Mouse (Mus musculus) skeletal muscle tissue, adult 2 months (tissue): ENCODE data around the gene Notch1.
A peak's percentile ranks its signal among the peaks of the same experiment; 100 is the strongest.

Source experiments
- DNase-seq: peaks from one replicate; pipeline ENCODE4 v3.0.0-alpha.2; 2012; ENCODE audit warnings: low read depth, low spot score

Notch1 gene

GRCm38 (mm10) chr2:26500599-26501370 is 15.7 kb downstream of the Notch1 start:
- no peak for DNase-seq

- no peak for DNase-seq
Measured at GRCm38 (mm10) chr2:26500027-26500598, 16.4 kb downstream of the Notch1 start.

DNA sequence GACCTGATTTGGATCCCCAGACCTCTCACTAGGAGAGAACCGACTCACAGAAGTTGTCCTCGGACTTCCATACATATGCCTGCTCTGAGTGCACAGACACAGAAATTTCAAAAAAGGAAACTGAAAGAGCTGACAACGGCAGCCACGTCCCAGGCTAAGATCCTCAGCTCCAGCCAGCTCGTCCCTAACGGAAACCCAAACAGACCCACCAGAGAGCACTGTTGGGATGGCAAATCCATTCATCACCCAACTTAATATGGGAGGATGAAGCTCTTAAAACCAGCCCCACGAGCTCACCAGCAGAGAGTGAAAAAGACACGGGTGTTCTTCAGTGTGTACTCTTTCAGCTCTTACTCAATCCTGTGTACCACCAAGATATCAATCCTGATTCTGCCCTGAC is 17.8 kb downstream of the Notch1 start:
- DNase-seq: no peak

- DNase-seq: no peak
Measured at GRCm38 (mm10) chr2:26497861-26498533, 18.5 kb downstream of the Notch1 start.

- DNase-seq: no peak
Measured at GRCm38 (mm10) chr2:26496451-26496850, 20.0 kb downstream of the Notch1 start.

DNA sequence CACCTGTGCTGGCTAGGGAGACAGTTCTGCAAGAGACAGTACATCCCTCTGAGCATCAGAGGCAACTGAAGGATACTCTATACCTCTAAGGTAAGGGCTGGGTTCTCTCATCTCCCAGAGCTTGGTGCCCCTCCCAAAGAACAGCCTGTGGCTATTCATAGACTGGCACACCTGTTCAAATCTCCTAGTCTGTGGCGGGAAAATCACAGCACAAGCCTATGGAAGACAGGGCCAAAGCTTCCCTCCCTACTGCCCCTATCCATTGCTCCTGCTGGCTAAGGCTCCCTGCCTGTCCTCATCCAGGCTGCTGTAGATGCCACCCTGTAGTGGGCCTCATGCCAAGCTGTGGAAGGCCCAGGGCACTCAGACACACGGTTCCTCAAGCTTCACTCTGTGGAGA is 20.8 kb downstream of the Notch1 start:
- no peak for DNase-seq

DNA sequence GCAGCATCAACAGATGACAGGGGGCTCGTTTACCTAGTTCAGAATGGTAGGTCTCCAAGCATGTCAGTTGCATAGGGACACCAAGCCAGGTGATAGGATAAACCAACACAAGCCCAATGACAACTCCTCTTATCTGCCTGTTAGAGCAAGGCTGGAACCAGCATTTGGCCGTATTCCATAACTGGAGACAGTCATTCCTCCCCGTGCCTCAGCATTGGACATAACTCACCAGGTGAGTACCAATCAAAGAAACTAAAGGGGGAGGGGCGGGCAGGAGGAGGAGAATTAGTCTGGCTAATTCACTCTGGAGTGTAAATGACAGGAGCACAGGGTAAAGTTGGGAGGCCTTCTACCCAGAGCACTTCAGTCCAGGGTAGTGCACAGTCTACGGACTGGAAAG is 21.5 kb downstream of the Notch1 start:
- DNase-seq: no peak

DNA sequence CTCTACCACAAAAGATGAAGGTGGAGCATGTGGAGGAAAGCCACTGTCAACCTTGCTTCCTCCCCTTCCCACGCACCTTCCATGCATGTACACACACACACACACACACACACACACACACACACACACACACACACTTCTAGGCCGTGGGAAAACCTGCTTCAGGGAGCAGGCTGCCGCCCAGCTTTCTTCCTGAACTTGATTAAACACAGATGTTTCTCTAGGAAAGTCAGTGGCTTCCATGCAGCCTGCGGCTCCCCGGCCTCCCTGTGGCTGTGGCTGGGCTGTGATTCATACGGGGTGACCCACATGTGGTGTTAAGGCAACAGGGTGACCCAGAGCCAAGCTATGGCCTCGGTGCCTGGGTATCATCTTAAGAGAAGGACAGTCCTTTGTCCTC is 22.1 kb downstream of the Notch1 start:
- no peak for DNase-seq

- DNase-seq: no peak
Measured at GRCm38 (mm10) chr2:26493021-26493781, 23.3 kb downstream of the Notch1 start.

DNA sequence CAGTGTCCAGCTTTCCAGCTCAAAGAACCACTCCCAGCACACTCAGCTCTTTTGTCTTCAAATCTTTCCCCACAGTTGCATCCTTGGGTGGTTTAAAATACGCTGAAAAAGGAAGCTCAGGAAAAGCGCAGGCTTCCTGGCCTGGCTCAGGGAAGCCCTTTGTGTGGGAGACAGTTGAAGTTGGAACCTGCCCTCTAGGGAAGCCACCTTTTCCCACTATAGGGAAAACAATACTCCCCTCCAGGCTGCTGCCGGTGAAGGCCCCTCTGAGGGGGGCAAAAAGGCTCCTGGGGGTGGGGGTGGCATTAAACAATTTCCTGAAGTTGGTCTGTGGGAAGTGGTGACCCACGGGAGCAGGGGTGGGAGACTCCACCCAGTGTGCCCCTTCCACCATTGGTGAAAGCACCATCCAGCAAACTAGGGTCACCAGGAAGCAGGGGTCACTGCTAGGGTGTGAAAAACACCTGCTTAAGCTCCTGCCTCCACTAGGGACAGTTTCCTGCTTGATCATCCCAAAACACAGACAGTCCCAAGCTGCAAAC is 25.6 kb downstream of the Notch1 start:
- DNase-seq: no peak

DNA sequence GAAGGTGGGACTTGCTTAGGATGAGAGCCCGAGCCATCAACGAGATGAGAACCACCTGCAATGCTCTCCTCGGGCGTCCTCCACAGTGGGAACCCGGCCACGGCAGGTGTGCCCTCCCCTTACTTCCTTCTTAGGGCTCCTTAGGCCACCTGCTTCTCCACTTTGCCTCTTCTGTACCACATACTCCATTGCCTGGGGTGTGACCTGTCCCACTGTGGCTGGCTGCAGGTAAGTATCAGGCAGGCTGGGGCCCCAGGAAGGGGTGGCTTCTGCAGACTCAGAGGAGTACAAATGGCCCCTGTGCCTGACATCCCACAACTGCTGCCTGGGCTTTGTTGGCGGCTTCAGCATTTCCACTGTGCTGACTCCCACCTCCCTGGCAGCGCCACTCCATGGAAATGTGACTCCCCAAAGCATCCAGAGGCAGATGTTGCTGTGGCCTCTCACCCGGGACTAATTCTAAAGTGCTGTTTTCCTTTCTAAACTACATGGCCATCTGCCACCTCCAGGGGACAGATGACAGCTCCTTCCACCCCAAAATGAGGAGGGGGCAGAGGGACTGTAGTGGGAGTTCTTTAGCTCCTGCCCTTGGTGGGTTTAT is 27.8 kb downstream of the Notch1 start:
- DNase-seq: no peak

DNA sequence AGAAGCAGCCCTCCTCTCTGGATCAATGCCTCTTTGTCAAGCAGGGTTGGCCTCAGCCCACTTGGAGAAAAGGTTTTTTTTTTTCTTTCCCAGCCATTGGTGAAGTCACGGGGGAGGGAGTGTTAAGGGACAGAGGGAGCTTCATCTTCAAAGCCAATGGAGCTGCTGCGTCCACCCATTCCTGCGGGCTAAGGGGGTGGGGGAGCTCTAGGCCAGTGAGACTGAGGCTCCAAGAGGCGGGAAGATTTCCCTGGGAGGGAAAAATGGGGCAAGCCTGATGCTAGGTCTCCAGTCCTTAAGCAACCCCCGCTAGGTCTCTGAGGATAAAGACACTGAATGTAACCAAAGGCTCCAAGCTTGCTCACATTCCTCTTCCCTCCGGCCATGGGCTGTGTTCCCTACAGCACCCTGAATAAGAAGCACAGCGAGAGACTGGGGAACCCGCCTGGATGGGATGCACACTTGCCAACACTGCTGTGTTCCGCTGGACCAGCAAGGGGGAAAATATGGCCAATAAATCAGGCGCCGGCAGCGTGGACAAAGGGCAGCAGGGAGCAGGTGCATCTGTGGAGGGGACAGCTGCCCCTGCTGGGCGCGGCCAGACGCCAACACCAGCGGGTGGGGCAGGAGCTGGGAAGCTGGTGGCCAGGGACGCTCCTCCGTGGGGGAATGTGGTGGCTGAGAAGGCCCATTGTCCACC is 29.0 kb downstream of the Notch1 start:
- DNase-seq: no peak

- no peak for DNase-seq
Measured at GRCm38 (mm10) chr2:26486835-26487321, 29.6 kb downstream of the Notch1 start.

DNA sequence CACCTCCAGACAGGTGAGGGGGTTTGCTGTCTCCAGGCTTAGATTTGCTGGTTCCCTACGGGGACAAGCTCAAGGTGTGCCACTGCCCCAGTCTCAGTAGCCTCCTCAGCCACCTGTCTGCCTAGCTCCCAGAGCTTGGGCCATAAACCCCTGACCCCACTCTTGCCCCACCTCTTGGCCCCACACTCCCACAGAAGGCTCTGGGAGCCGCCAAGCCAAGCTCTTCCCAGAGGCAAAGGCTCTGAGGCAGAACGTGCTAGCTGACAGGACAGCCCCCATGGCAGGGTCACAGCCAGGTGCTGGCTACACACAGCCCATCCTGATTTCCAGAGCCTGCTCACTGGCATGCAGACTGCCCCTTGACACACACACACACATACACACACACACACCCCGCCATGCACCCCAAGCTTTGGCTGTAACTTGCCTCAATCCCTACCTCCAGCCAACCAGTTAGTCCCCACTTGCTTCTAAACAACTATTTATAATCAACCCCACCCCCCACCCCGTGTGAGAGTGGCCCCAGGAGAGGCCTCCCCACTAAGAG is 30.1 kb downstream of the Notch1 start:
- no peak for DNase-seq

DNA sequence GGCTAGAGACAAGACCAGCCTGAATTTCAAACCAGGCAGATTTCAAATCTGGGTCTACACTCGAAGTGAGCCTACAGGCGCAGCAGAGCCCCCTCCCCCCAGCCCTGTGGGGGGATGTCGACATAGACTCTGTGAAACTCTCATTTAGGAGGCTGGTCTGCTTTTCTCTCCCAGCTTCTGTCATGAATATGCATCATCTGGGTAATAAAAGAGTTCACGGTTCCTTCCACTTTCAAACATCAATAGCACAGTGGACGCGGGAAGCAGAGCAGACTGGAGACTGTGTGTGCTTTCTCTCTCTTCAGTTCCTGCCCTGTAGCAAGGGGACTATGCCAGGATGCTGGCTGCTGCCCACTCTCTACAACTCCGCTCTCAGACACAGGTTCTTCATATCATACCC is 30.8 kb downstream of the Notch1 start:
- no peak for DNase-seq

GRCm38 (mm10) chr2:26485278-26485677 is 31.2 kb downstream of the Notch1 start:
- no peak for DNase-seq

GRCm38 (mm10) chr2:26484169-26484568 is 32.3 kb downstream of the Notch1 start:
- DNase-seq: no peak

GRCm38 (mm10) chr2:26483230-26483869 is 33.1 kb downstream of the Notch1 start:
- DNase-seq: peak; percentile 34

DNA sequence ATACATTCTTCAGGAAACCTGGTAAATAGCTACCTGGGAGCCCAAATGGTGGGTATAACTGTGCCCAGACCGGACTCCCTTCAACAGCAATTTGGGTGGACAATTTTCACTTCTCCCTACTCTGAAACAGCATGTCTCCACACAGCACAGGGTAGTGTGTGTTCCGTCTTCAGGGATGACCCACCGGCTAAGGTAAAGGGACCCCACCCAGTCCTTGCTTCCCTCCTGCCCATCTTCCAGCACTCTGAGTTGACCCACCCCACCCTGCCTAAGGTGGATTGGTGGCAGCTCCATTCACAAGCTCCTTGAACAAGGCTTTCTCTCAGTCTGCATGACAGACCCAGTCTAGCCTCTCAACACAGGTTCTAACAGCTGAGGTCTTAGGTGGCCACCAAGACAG is 33.6 kb downstream of the Notch1 start:
- DNase-seq: no peak
